Mouse (Mus musculus) testis, adult 2 months (tissue): Measurements from ENCODE around the gene Tpst1.

Experiments used
- CTCF ChIP-seq: fragments of 200-500 bp; IDR thresholded peaks from 2 replicates; pipeline ENCODE4 v1.5.1; 2012; ENCODE audit warnings: low read depth, mild to moderate bottlenecking, inconsistent platforms, low read length, moderate library complexity; ENCODE audit not compliant: control insufficient read depth, insufficient read depth, insufficient replicate concordance
- POLR2A ChIP-seq: fragments of 200-500 bp; IDR thresholded peaks from 2 replicates; pipeline ENCODE4 v1.6.1; 2012; ENCODE audit warnings: low read depth, mild to moderate bottlenecking, inconsistent platforms, low read length, moderate library complexity; ENCODE audit not compliant: control insufficient read depth

DNA sequence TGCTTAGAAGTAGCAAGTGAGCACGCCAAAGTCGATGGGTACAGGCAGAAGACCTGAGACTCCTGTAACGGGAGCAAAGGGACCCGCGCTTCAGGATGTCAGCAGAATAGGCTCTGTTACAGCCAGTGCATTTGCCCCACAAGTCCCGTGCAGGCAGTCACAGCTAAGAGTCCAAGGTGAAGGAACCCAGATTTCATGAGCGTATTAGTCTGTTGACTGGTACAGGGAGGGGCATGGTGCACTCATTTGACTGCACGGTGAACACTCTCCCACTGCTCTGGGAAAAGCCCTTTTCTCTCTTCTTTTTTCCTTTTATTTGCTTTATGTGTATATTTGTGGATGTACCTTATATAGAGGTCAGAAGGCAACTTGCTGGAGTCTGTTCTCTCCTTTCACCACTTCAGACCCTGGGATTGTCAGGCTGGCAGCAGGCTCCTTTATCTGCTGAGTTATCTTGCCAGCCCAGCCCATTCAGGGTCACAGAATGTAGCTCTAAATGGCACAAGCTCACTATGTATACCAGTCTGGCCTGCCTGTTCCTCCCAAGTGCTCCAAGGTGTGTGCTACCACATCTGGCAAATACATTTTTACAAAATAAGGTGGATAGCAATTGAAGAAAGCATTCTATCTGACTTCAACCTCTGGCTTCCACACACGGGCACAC, 111.2 kb downstream of the Tpst1 start:
- no peak for TF ChIP-seq CTCF
- TF ChIP-seq POLR2A = no peak
